In genomic region chr7:24504004-24504403, GRCm38 (mm10) we compare ENCODE assay signal across 14 mouse cellular contexts. TPM values are rescaled to one million over a fixed set of nuclear protein-coding genes. Genes with fewer than 3 reads are reported as not detected.
DNase-seq lines count a peak whose midpoint lies in the region; ATAC-seq and TF ChIP-seq lines count a peak whose summit lies in the region.
"Had no signal": no experiment of that assay in that cellular context is flagged by ENCODE, and none has a peak within 500 bp of the region (broad histone marks: within the 10 kb centered on the region; RNA-seq: fewer than 3 reads in every experiment).

No protein-coding gene starts in this region.

- ATAC-seq in heart, embryonic 11.5 days (replicated peaks; ENCODE audit: insufficient number of reproducible peaks, low FRiP score, low TSS enrichment): no peak
- ATAC-seq in lung, embryonic 14.5 days (ENCODE audit: insufficient read depth): no peak
- no peak for ATAC-seq in midbrain, embryonic 14.5 days (ENCODE audit: low FRiP score, low TSS enrichment)

- peaks cover 5% of the 10 kb centered on the region; the same call in 1 of the 2 replicates for H3K9me3 ChIP-seq in heart, embryonic 11.5 days (replicated peaks; ENCODE audit: control insufficient read depth, low read length)
- peaks cover 4% of the 10 kb centered on the region; the same call in 1 of the 2 replicates for H3K9me3 ChIP-seq in lung, embryonic 14.5 days (ENCODE audit: low read depth, low read length)
- no peaks in the 10 kb centered on the region for H3K9me3 ChIP-seq in midbrain, embryonic 14.5 days (ENCODE audit: control insufficient read depth, low read length)

- H3K4me1 ChIP-seq in heart, embryonic 11.5 days (ENCODE audit: control insufficient read depth, insufficient read depth, low read length): peaks cover 12% of the 10 kb centered on the region
- H3K4me1 ChIP-seq in lung, embryonic 14.5 days (ENCODE audit: insufficient read depth): peaks cover 8% of the 10 kb centered on the region; the same call in 1 of the 2 replicates
- peaks cover 3% of the 10 kb centered on the region; the same call in 1 of the 2 replicates for H3K4me1 ChIP-seq in embryonic fibroblast, embryonic 13.5 days (ENCODE audit: control insufficient read depth, insufficient read depth, low read length)
- H3K4me1 ChIP-seq in midbrain, embryonic 14.5 days (ENCODE audit: control insufficient read depth, insufficient read depth, low read length): peaks cover 36% of the 10 kb centered on the region

- no peak overlapping the region for H3K27ac ChIP-seq in heart, embryonic 11.5 days (ENCODE audit: low read depth, low read length)
- no peak overlapping the region for H3K27ac ChIP-seq in lung, embryonic 14.5 days (ENCODE audit: low read depth)
- H3K27ac ChIP-seq in embryonic fibroblast, embryonic 13.5 days (ENCODE audit: insufficient read depth, low read length): no peak overlapping the region
- H3K27ac ChIP-seq in midbrain, embryonic 14.5 days (replicated peaks; ENCODE audit: low read depth, low read length): peak overlapping the region; percentile 100; the same call in 1 of the 2 replicates

- 0 out of 2 replicates have a peak, but pooled peaks have one; percentile 16 for TF ChIP-seq POLR2A in embryonic fibroblast, embryonic 13.5 days (IDR thresholded peaks at IDR 0.05; ENCODE audit: low read depth, low read length)

- H3K4me2 ChIP-seq in heart, embryonic 11.5 days: peak overlapping the region; percentile 24; the same call in 1 of the 2 replicates
- peak overlapping the region; percentile 16; the same call in 1 of the 2 replicates for H3K4me2 ChIP-seq in lung, embryonic 14.5 days
- no peak overlapping the region for H3K4me2 ChIP-seq in midbrain, embryonic 14.5 days (ENCODE audit: low read length)

- peaks cover 50% of the 10 kb centered on the region for H3K27me3 ChIP-seq in heart, embryonic 11.5 days (ENCODE audit: control insufficient read depth, insufficient read depth, low read length)
- H3K27me3 ChIP-seq in lung, embryonic 14.5 days (ENCODE audit: insufficient read depth, low read length): peaks cover 29% of the 10 kb centered on the region
- H3K27me3 ChIP-seq in midbrain, embryonic 14.5 days (ENCODE audit: control insufficient read depth, insufficient read depth, low read length): no peaks in the 10 kb centered on the region

- TF ChIP-seq CTCF in lung, embryonic 14.5 days (IDR thresholded peaks at IDR 0.05; ENCODE audit: low read depth): no peak
- no peak for TF ChIP-seq CTCF in embryonic fibroblast, embryonic 13.5 days (IDR thresholded peaks at IDR 0.05; ENCODE audit: borderline replicate concordance, insufficient read depth, low read length)

- no peak overlapping the region for H3K9ac ChIP-seq in heart, embryonic 11.5 days (ENCODE audit: low read depth, low read length)
- no peak overlapping the region for H3K9ac ChIP-seq in lung, embryonic 14.5 days
- H3K9ac ChIP-seq in midbrain, embryonic 14.5 days (replicated peaks; ENCODE audit: low read length): no peak overlapping the region; the same call in 1 of the 2 replicates

- H3K4me3 ChIP-seq in heart, embryonic 11.5 days (ENCODE audit: low read depth, low read length): no peak overlapping the region
- H3K4me3 ChIP-seq in lung, embryonic 14.5 days (ENCODE audit: low read depth, low read length): no peak overlapping the region
- no peak overlapping the region for H3K4me3 ChIP-seq in embryonic fibroblast, embryonic 13.5 days (ENCODE audit: insufficient read depth, low read length)
- no peak overlapping the region for H3K4me3 ChIP-seq in midbrain, embryonic 14.5 days (replicated peaks; ENCODE audit: low read depth, low read length)
- H3K4me3 ChIP-seq: erythroblast, embryonic 14.5 days had no signal

- WGBS in heart, embryonic 11.5 days (ENCODE audit: insufficient replicate concordance): 18% methylated on average over 10 of the region's 10 CpGs
- 12% methylated on average over 10 of the region's 10 CpGs for WGBS in lung, embryonic 14.5 days
- 21% methylated on average over 10 of the region's 10 CpGs for WGBS in midbrain, embryonic 14.5 days

- no peak for DNase-seq in heart, postnatal 4 days
- no peak for DNase-seq in lung, embryonic 14.5 days
- no peak for DNase-seq in lung, adult 18-20 months
- no peak for DNase-seq in midbrain, embryonic 14.5 days
- no peak for DNase-seq in frontal cortex, postnatal 25 days (ENCODE audit: low spot score in 2 of 2)
- no peak for DNase-seq in cerebellum, postnatal 4 days (ENCODE audit: low spot score in 2 of 2)
- DNase-seq: cerebellum, adult 18-20 months; kidney, adult 18-20 months; layer of hippocampus, adult 9-11 months; right cerebral cortex, postnatal 14 days had no signal

- no peaks in the 10 kb centered on the region for H3K36me3 ChIP-seq in heart, embryonic 11.5 days (ENCODE audit: control insufficient read depth, insufficient read depth, low read length)
- H3K36me3 ChIP-seq in lung, embryonic 14.5 days (ENCODE audit: insufficient read depth): no peaks in the 10 kb centered on the region
- H3K36me3 ChIP-seq in midbrain, embryonic 14.5 days (ENCODE audit: control insufficient read depth, insufficient read depth, low read length): peaks cover 53% of the 10 kb centered on the region

RNA-seq across cellular contexts. Expression of gene Zfp428, which starts 2.8 kb away (rescaled TPM):
- 22.6 and 26.0 TPM in 2 replicates for polyA plus RNA-seq in heart, embryonic 11.5 days (2014; fragmentation: Nextera tagmentation; extraction: Ambion mirVana)
- total RNA-seq in heart, postnatal 4 days (2021): 10 to 100 TPM; 17.3 to 18.5 TPM
- 36.2 and 37.7 TPM in 2 replicates for polyA plus RNA-seq in lung, embryonic 14.5 days (2014; fragmentation: Nextera tagmentation; extraction: Ambion mirVana)
- 5.6 and 8.9 TPM in 2 replicates for polyA plus RNA-seq in embryonic fibroblast, embryonic 13.5 days (2011; ENCODE audit: insufficient read length, low read depth, missing spikeins)
- polyA plus RNA-seq in midbrain, embryonic 14.5 days (2014; fragmentation: Nextera tagmentation; extraction: Ambion mirVana): 216 and 303 TPM in 2 replicates

RNA-seq across cellular contexts. Expression of gene AC161166.1, which starts 8.3 kb away (rescaled TPM):
- polyA plus RNA-seq in heart, embryonic 11.5 days (2014; fragmentation: Nextera tagmentation; extraction: Ambion mirVana): 0.25 and 0.57 TPM in 2 replicates
- not detected for total RNA-seq in heart, postnatal 4 days (2021)
- 0.32 and 0.47 TPM in 2 replicates for polyA plus RNA-seq in lung, embryonic 14.5 days (2014; fragmentation: Nextera tagmentation; extraction: Ambion mirVana)
- not detected in 2 replicates for polyA plus RNA-seq in embryonic fibroblast, embryonic 13.5 days (2011; ENCODE audit: insufficient read length, low read depth, missing spikeins)
- polyA plus RNA-seq in midbrain, embryonic 14.5 days (2014; fragmentation: Nextera tagmentation; extraction: Ambion mirVana): 0.93 and 1.8 TPM in 2 replicates
- total RNA-seq: adrenal gland, postnatal 4 days had no signal
- polyA plus RNA-seq: erythroblast, embryonic 14.5 days had no signal

RNA-seq across cellular contexts. Expression of gene Cadm4, which starts 22.2 kb away (rescaled TPM):
- 0.20 and 0.23 TPM in 2 replicates for polyA plus RNA-seq in heart, embryonic 11.5 days (2014; fragmentation: Nextera tagmentation; extraction: Ambion mirVana)
- total RNA-seq in heart, postnatal 4 days (2021): 10 to 100 TPM; 11.9 to 12.5 TPM
- 0.34 and 0.72 TPM in 2 replicates for polyA plus RNA-seq in lung, embryonic 14.5 days (2014; fragmentation: Nextera tagmentation; extraction: Ambion mirVana)
- 1.2 and 3.3 TPM in 2 replicates for polyA plus RNA-seq in embryonic fibroblast, embryonic 13.5 days (2011; ENCODE audit: insufficient read length, low read depth, missing spikeins)
- polyA plus RNA-seq in midbrain, embryonic 14.5 days (2014; fragmentation: Nextera tagmentation; extraction: Ambion mirVana): 26.2 and 63.4 TPM in 2 replicates

RNA-seq across cellular contexts. Expression of gene Irgq, which starts 26.5 kb away (rescaled TPM):
- polyA plus RNA-seq in heart, embryonic 11.5 days (2014; fragmentation: Nextera tagmentation; extraction: Ambion mirVana): 4.1 and 6.1 TPM in 2 replicates
- 10 to 100 TPM; 16.7 to 17.2 TPM for total RNA-seq in heart, postnatal 4 days (2021)
- polyA plus RNA-seq in lung, embryonic 14.5 days (2014; fragmentation: Nextera tagmentation; extraction: Ambion mirVana): 8.0 and 9.3 TPM in 2 replicates
- 17.6 and 21.7 TPM in 2 replicates for polyA plus RNA-seq in embryonic fibroblast, embryonic 13.5 days (2011; ENCODE audit: insufficient read length, low read depth, missing spikeins)
- polyA plus RNA-seq in midbrain, embryonic 14.5 days (2014; fragmentation: Nextera tagmentation; extraction: Ambion mirVana): 24.6 and 30.3 TPM in 2 replicates

RNA-seq across cellular contexts. Expression of gene Plaur, which starts 41.7 kb away (rescaled TPM):
- polyA plus RNA-seq in heart, embryonic 11.5 days (2014; fragmentation: Nextera tagmentation; extraction: Ambion mirVana): 5.6 and 6.9 TPM in 2 replicates
- 10 to 100 TPM in 1 of 2 experiments, 1 to 10 TPM in 1; 6.4 to 10.4 TPM for total RNA-seq in heart, postnatal 4 days (2021)
- polyA plus RNA-seq in lung, embryonic 14.5 days (2014; fragmentation: Nextera tagmentation; extraction: Ambion mirVana): 18.1 and 20.2 TPM in 2 replicates
- 35.2 and 70.2 TPM in 2 replicates for polyA plus RNA-seq in embryonic fibroblast, embryonic 13.5 days (2011; ENCODE audit: insufficient read length, low read depth, missing spikeins)
- 1.1 and 2.6 TPM in 2 replicates for polyA plus RNA-seq in midbrain, embryonic 14.5 days (2014; fragmentation: Nextera tagmentation; extraction: Ambion mirVana)
